Comparison of ENCODE assay signal across 24 mouse cellular contexts in genomic region chr2:157125246-157125645, GRCm38 (mm10). TPM values are rescaled to one million over a fixed set of nuclear protein-coding genes. Genes with fewer than 3 reads are reported as not detected.
DNase-seq lines count a peak whose midpoint lies in the region; ATAC-seq and TF ChIP-seq lines count a peak whose summit lies in the region.
"Had no signal": no experiment of that assay in that cellular context is flagged by ENCODE, and none has a peak within 500 bp of the region (broad histone marks: within the 10 kb centered on the region; RNA-seq: fewer than 3 reads in every experiment).

No protein-coding gene starts in this region.

- no peaks in the 10 kb centered on the region for H3K27me3 ChIP-seq in intestine, embryonic 15.5 days (replicated peaks)
- H3K27me3 ChIP-seq in intestine, postnatal 0 days (replicated peaks; ENCODE audit: control insufficient read depth, insufficient read depth, low read length), result no peaks in the 10 kb centered on the region
- H3K27me3 ChIP-seq: embryonic facial prominence, embryonic 12.5 days; forebrain, embryonic 13.5 days; forebrain, embryonic 15.5 days; Patski had no signal

- WGBS in intestine, embryonic 15.5 days, result 70% methylated on average over 3 of the region's 3 CpGs
- whole genome bisulfite sequencing in intestine, postnatal 0 days, result 52% methylated on average over 3 of the region's 3 CpGs

- DNase-seq in layer of hippocampus, postnatal 10 days (ENCODE audit: low spot score in 2 of 2), result no peak
- no peak for DNase-seq in adrenal gland, postnatal 14 days
- DNase-seq: adrenal gland, adult 2 months; adrenal gland, postnatal 10 days; adrenal gland, postnatal 36 days; cerebellum, adult 11-12 months; cerebellum, adult 2 months; cerebellum, adult 9-10 months; cerebellum, postnatal 10 days; cerebellum, postnatal 25 days; forebrain, postnatal 0 days had no signal

- no peaks in the 10 kb centered on the region for H3K9me3 ChIP-seq in intestine, embryonic 15.5 days
- no peaks in the 10 kb centered on the region for H3K9me3 ChIP-seq in intestine, postnatal 0 days (ENCODE audit: control insufficient read depth)
- H3K9me3 ChIP-seq: embryonic facial prominence, embryonic 10.5 days; embryonic facial prominence, embryonic 12.5 days; forebrain, embryonic 13.5 days; forebrain, embryonic 15.5 days had no signal

- no peak for TF ChIP-seq CTCF in intestine, postnatal 0 days (IDR thresholded peaks at IDR 0.05; ENCODE audit: low read depth)

- H3K36me3 ChIP-seq in intestine, embryonic 15.5 days, result 0 out of 2 replicates have a peak, but pooled peaks cover 4% of the 10 kb centered on the region
- H3K36me3 ChIP-seq in intestine, postnatal 0 days (ENCODE audit: control insufficient read depth, insufficient read depth), result peaks cover 33% of the 10 kb centered on the region

- no peak overlapping the region for H3K27ac ChIP-seq in intestine, embryonic 15.5 days
- no peak overlapping the region for H3K27ac ChIP-seq in intestine, postnatal 0 days (ENCODE audit: low read depth, low read length)
- H3K27ac ChIP-seq: embryonic facial prominence, embryonic 10.5 days; embryonic facial prominence, embryonic 12.5 days; forebrain, embryonic 13.5 days; forebrain, embryonic 15.5 days had no signal

- 0 out of 2 replicates have a peak, but pooled peaks cover 8% of the 10 kb centered on the region for H3K4me1 ChIP-seq in intestine, embryonic 15.5 days (replicated peaks)
- peaks cover 11% of the 10 kb centered on the region; the same call in 1 of the 2 replicates for H3K4me1 ChIP-seq in intestine, postnatal 0 days (replicated peaks; ENCODE audit: control insufficient read depth, insufficient read depth, low read length)
- H3K4me1 ChIP-seq: embryonic facial prominence, embryonic 12.5 days; forebrain, embryonic 13.5 days; forebrain, embryonic 15.5 days had no signal

- no peak overlapping the region for H3K4me2 ChIP-seq in intestine, embryonic 15.5 days (replicated peaks)
- no peak overlapping the region for H3K4me2 ChIP-seq in intestine, postnatal 0 days (replicated peaks; ENCODE audit: low read depth)
- H3K4me2 ChIP-seq: embryonic facial prominence, embryonic 12.5 days; forebrain, embryonic 13.5 days; forebrain, embryonic 15.5 days had no signal

- ATAC-seq in intestine, embryonic 15.5 days, result peak; percentile 68; the same call in 1 of the 2 replicates
- peak; percentile 48 for ATAC-seq in intestine, postnatal 0 days
- ATAC-seq in activated CD4-positive, CD25-positive, alpha-beta regulatory T cell, adult 4 months, result no peak
- ATAC-seq: forebrain, embryonic 13.5 days; forebrain, embryonic 15.5 days; forebrain, postnatal 0 days; Patski had no signal

- H3K9ac ChIP-seq in intestine, embryonic 15.5 days, result no peak overlapping the region
- no peak overlapping the region for H3K9ac ChIP-seq in intestine, postnatal 0 days (ENCODE audit: low read depth, low read length)
- H3K9ac ChIP-seq: embryonic facial prominence, embryonic 12.5 days; forebrain, embryonic 13.5 days; forebrain, embryonic 15.5 days; forebrain, postnatal 0 days had no signal

- no peak overlapping the region for H3K4me3 ChIP-seq in intestine, embryonic 15.5 days (replicated peaks)
- H3K4me3 ChIP-seq in intestine, postnatal 0 days (ENCODE audit: low read depth, low read length), result no peak overlapping the region
- H3K4me3 ChIP-seq: embryonic facial prominence, embryonic 10.5 days; embryonic facial prominence, embryonic 12.5 days; forebrain, embryonic 13.5 days; forebrain, embryonic 15.5 days had no signal

RNA-seq across cellular contexts. Expression of gene Samhd1, which starts 9.8 kb away (rescaled TPM):
- 23.5 and 23.7 TPM in 2 replicates for polyA plus RNA-seq in intestine, embryonic 15.5 days (2015; fragmentation: Nextera tagmentation; extraction: Ambion mirVana)
- 29.4 and 33.7 TPM in 2 replicates for polyA plus RNA-seq in intestine, postnatal 0 days (2015; fragmentation: Nextera tagmentation; extraction: Ambion mirVana)
- 10 to 100 TPM; 14.6 TPM for total RNA-seq in layer of hippocampus, postnatal 10 days (2021)
- 100 to 1,000 TPM; 574 to 641 TPM for polyA plus RNA-seq in activated CD4-positive, CD25-positive, alpha-beta regulatory T cell, adult 4 months (2017; shearing (Covaris generic))
- 26.4 and 49.8 TPM in 2 replicates for total RNA-seq in adrenal gland, postnatal 14 days (2021)

RNA-seq across cellular contexts. Expression of gene Tldc2, which starts 38.4 kb away (rescaled TPM):
- not detected in 2 replicates for polyA plus RNA-seq in intestine, embryonic 15.5 days (2015; fragmentation: Nextera tagmentation; extraction: Ambion mirVana)
- polyA plus RNA-seq in intestine, postnatal 0 days (2015; fragmentation: Nextera tagmentation; extraction: Ambion mirVana), result not detected in 2 replicates
- total RNA-seq in layer of hippocampus, postnatal 10 days (2021), result not detected
- not detected for polyA plus RNA-seq in activated CD4-positive, CD25-positive, alpha-beta regulatory T cell, adult 4 months (2017; shearing (Covaris generic))
- total RNA-seq in adrenal gland, postnatal 14 days (2021), result not detected in 2 replicates
- total RNA-seq: adrenal gland, adult 2 months; adrenal gland, postnatal 10 days; adrenal gland, postnatal 36 days; ES-E14; forebrain, postnatal 0 days had no signal
- polyA plus RNA-seq: C2C12; cortical plate, adult 2 months; embryonic facial prominence, embryonic 10.5 days; embryonic facial prominence, embryonic 12.5 days; embryonic facial prominence, embryonic 14.5 days; forebrain, embryonic 11.5 days; forebrain, embryonic 13.5 days; forebrain, embryonic 15.5 days; forebrain, postnatal 0 days had no signal

RNA-seq across cellular contexts. Expression of gene Soga1, which starts 46.2 kb away (rescaled TPM):
- 2.0 and 2.3 TPM in 2 replicates for polyA plus RNA-seq in intestine, embryonic 15.5 days (2015; fragmentation: Nextera tagmentation; extraction: Ambion mirVana)
- 0.90 TPM in 2 replicates for polyA plus RNA-seq in intestine, postnatal 0 days (2015; fragmentation: Nextera tagmentation; extraction: Ambion mirVana)
- total RNA-seq in layer of hippocampus, postnatal 10 days (2021), result 10 to 100 TPM; 74.1 to 79.6 TPM
- under 1 TPM in 1 of 2 experiments, not detected in 1; 0.05 TPM for polyA plus RNA-seq in activated CD4-positive, CD25-positive, alpha-beta regulatory T cell, adult 4 months (2017; shearing (Covaris generic))
- 31.9 and 33.5 TPM in 2 replicates for total RNA-seq in adrenal gland, postnatal 14 days (2021)

Comparison
In these comparisons a context has a peak if more than half of its experiments do, and no peak if none do; other contexts are left out.
1. RNA of gene Samhd1, which starts 9.8 kb away (polyA plus RNA-seq): 574 to 641 TPM in activated CD4-positive, CD25-positive, alpha-beta regulatory T cell, adult 4 months; 29.4 to 33.7 TPM in intestine, postnatal 0 days and 23.5 to 23.7 TPM in intestine, embryonic 15.5 days; every median in the first group is over 10 times any median in the second.